Mouse (Mus musculus) fibroblast of lung, adult 2 months (primary cell): ENCODE data around the gene Rerg.

Experiments used
- DNase-seq: peaks from one replicate; pipeline ENCODE4 v3.0.0-alpha.2; 2011; ENCODE audit warnings: low read depth

The Rerg gene

GRCm38 (mm10) chr6:137170226-137170625, at the start of gene Rerg:
TSS of gene Rerg (minus strand) at chr6:137170497.
- DNase-seq: no peak

- DNase-seq: no peak
These were observed 47.7 kb upstream of the Rerg start for GRCm38 (mm10) chr6:137217841-137218463.

GRCm38 (mm10) chr6:137211441-137211840, 41.1 kb upstream of the Rerg start:
- DNase-seq: no peak

GRCm38 (mm10) chr6:137210991-137211390, 40.7 kb upstream of the Rerg start:
- no peak for DNase-seq

GRCm38 (mm10) chr6:137209992-137210391, 39.7 kb upstream of the Rerg start:
- no peak for DNase-seq

GRCm38 (mm10) chr6:137207126-137207525, 36.8 kb upstream of the Rerg start:
- DNase-seq: no peak

GRCm38 (mm10) chr6:137205662-137206400, 35.5 kb upstream of the Rerg start:
- DNase-seq: no peak

- no peak for DNase-seq
These were observed 32.4 kb upstream of the Rerg start for GRCm38 (mm10) chr6:137202661-137203060.

- DNase-seq: no peak
These were observed 31.3 kb upstream of the Rerg start for GRCm38 (mm10) chr6:137201578-137201977.

- no peak for DNase-seq
These were observed 30.9 kb upstream of the Rerg start for GRCm38 (mm10) chr6:137201166-137201565.

GRCm38 (mm10) chr6:137192063-137192462, 21.8 kb upstream of the Rerg start:
- DNase-seq: peak; percentile 26

- DNase-seq: no peak
These were observed 20.7 kb upstream of the Rerg start for GRCm38 (mm10) chr6:137191026-137191425.

GRCm38 (mm10) chr6:137190577-137190976, 20.3 kb upstream of the Rerg start:
- DNase-seq: no peak

GRCm38 (mm10) chr6:137188375-137188926, 18.2 kb upstream of the Rerg start:
- no peak for DNase-seq

GRCm38 (mm10) chr6:137187426-137187825, 17.1 kb upstream of the Rerg start:
- DNase-seq: no peak

GRCm38 (mm10) chr6:137180636-137181035, 10.3 kb upstream of the Rerg start:
- no peak for DNase-seq

- no peak for DNase-seq
These were observed 9.8 kb upstream of the Rerg start for GRCm38 (mm10) chr6:137180115-137180514.

- no peak for DNase-seq
These were observed 8.7 kb upstream of the Rerg start for GRCm38 (mm10) chr6:137179026-137179425.

GRCm38 (mm10) chr6:137170646-137171045, 349 bp upstream of the Rerg start:
- no peak for DNase-seq

GRCm38 (mm10) chr6:137169171-137169968, 927 bp downstream of the Rerg start:
- DNase-seq: peak; percentile 38

- no peak for DNase-seq
These were observed 3.5 kb downstream of the Rerg start for GRCm38 (mm10) chr6:137166843-137167242.

- peak; percentile 48 for DNase-seq
These were observed 6.7 kb downstream of the Rerg start for GRCm38 (mm10) chr6:137163571-137163970.

- no peak for DNase-seq
These were observed 7.2 kb downstream of the Rerg start for GRCm38 (mm10) chr6:137163061-137163460.
